Mouse (Mus musculus) mouse embryonic stem cell (cell line): Measurements from ENCODE around the gene Klhdc4.

ENCODE experiments used
- in situ Hi-C, 2 experiments: fragments of 300-500 bp; cut with MboI; formaldehyde crosslinking; loops; 1 replicate in 1 of 2; 3 replicates in 1 of 2; pipeline ENCODE4 v1.14.3; 2019 to 2020; ENCODE audit warnings: low sequenced_read_pairs in 2 of 2, low pct_unique_long_range_greater_than_20kb in 1 of 2, mixed read lengths in 1 of 2; ENCODE audit not compliant: unreplicated experiment in 1 of 2

The Klhdc4 gene

GRCm38 (mm10) chr8:121770845-121771752 lies 58.3 kb downstream of the Klhdc4 start:
- in situ Hi-C loops: no loop called here

- in situ Hi-C loops: no loop called here
These were observed 59.7 kb downstream of the Klhdc4 start for GRCm38 (mm10) chr8:121769621-121770020.

- in situ Hi-C loops: no loop called here
These were observed 60.3 kb downstream of the Klhdc4 start for GRCm38 (mm10) chr8:121769095-121769494.

- in situ Hi-C loops: no loop called here
These were observed 63.7 kb downstream of the Klhdc4 start for GRCm38 (mm10) chr8:121765594-121766138.

- in situ Hi-C loops: no loop called here
These were observed 65.7 kb downstream of the Klhdc4 start for GRCm38 (mm10) chr8:121763700-121764013.

GRCm38 (mm10) chr8:121762999-121763699 lies 66.2 kb downstream of the Klhdc4 start:
- in situ Hi-C loops: no loop called here

- in situ Hi-C loops: no loop called here
These were observed 67.9 kb downstream of the Klhdc4 start for GRCm38 (mm10) chr8:121761480-121761879.

- in situ Hi-C loops: no loop called here
These were observed 68.9 kb downstream of the Klhdc4 start for GRCm38 (mm10) chr8:121760484-121760883.

- in situ Hi-C loops: loop anchor here (10.0 kb wide), 1 partner anchor 176 kb away; no protein-coding TSS in a partner anchor
These were observed 70.9 kb downstream of the Klhdc4 start for GRCm38 (mm10) chr8:121758470-121758869.

- in situ Hi-C loops: loop anchor here (10.0 kb wide), 1 partner anchor 183 kb away; no protein-coding TSS in a partner anchor
These were observed 78.0 kb downstream of the Klhdc4 start for GRCm38 (mm10) chr8:121751407-121751806.

GRCm38 (mm10) chr8:121750512-121750911 lies 78.9 kb downstream of the Klhdc4 start:
- in situ Hi-C loops: loop anchor here (10.0 kb wide), 1 partner anchor 184 kb away; no protein-coding TSS in a partner anchor

- in situ Hi-C loops: loop anchor here in 1 of 2 experiments (25.0 kb wide), 1 partner anchor 612 kb away; the partner anchor contains the start of gene Foxl1
These were observed 79.9 kb downstream of the Klhdc4 start for GRCm38 (mm10) chr8:121749501-121749900.
